Mouse (Mus musculus): Measurements from ENCODE around the gene Cfap100.

DNA sequence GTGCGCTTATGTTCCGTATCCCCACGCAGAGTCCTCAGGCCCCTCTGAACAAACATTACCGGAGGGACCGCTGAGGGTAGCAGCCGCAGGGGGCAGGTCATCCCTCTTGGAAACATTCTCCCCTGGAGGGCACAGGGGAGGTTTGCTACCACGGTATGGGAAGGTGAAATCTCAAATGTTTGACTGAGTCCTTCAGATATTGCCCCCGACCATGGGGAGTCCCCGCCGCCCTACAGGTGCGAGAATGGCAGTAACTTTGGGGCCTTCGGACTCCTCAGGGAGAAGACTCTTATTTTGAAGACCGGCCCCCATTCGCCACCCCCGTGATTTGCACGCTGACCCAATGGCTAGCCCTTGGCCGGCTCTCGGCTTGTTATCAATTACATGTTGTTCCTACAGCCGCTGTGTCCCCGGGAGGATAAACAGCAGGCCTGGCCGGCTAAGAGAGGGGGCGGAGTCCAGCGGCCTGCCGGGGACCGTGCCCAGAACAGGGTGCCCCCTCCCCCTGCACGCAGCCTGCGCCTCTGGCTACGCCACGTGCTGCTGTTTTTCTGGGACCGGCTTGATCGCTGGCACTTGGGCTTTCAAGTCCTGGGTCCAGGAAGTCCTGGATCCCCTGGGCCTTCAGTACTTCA lies 34.7 kb upstream of the Cfap100 start:
- TF ChIP-seq CTCF (conservative IDR thresholded peaks at IDR 0.05; ENCODE audit: low read length) (no peak), POU5F1 (IDR thresholded peaks at IDR 0.05; ENCODE audit: borderline replicate concordance, low read length) (no peak)

Data from E14TG2a.4 (cell line).